Mouse (Mus musculus) olfactory bulb, adult 2 months (tissue): Measurements from ENCODE around the gene Sptlc2.

Experiments used
- CTCF ChIP-seq: fragments of 200-500 bp; IDR thresholded peaks from 2 replicates; pipeline ENCODE4 v1.5.1; 2012; ENCODE audit warnings: low read depth, mild to moderate bottlenecking, low read length, moderate library complexity; ENCODE audit not compliant: insufficient read depth
- POLR2A ChIP-seq: fragments of 200-500 bp; IDR thresholded peaks from 2 replicates; pipeline ENCODE4 v1.6.1; 2012; ENCODE audit warnings: mild to moderate bottlenecking, low read depth, low read length, moderate library complexity; ENCODE audit not compliant: insufficient read depth

DNA sequence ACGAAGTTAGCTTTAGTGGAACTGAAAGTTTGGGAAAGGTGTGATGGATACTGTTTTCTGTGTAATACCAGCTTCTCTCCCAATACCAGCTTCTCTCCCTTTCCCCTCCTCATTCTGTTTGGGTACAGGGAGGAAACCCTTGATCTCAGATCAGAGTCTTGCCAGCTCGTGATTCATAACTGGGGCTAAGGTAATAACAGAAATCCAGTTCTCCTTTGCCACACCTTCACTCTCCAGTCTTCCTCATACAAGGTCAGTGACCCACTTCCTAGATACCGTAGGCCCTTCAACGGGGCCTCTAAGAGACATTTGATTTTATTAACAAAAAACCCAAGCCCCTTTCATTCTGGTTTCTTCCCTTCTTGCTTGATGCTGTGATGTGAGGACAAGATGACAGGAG, 17.0 kb upstream of the Sptlc2 start:
- no peak for TF ChIP-seq CTCF
- TF ChIP-seq POLR2A: no peak
